Mouse (Mus musculus): ENCODE measurements around the gene Riox1.
"Not testable (repeated sequence)": the region's sequence is repeated elsewhere in the genome, so short reads cannot be mapped to it uniquely, and the experiment has no call there.

Riox1 gene

GRCm38 (mm10) chr12:83949043-83949442, 1.4 kb upstream of the Riox1 start:
- no peak for DNase-seq (ENCODE audit: extremely low spot score, low read depth, low spot score)

GRCm38 (mm10) chr12:83949776-83950492, 474 bp upstream of the Riox1 start:
- no peak for DNase-seq (ENCODE audit: extremely low spot score, low read depth, low spot score)

- DNase-seq (ENCODE audit: extremely low spot score, low read depth, low spot score): no peak
These were observed 663 bp downstream of the Riox1 start for GRCm38 (mm10) chr12:83950840-83951701.

- DNase-seq (ENCODE audit: extremely low spot score, low read depth, low spot score): no peak
These were observed 1.5 kb downstream of the Riox1 start for GRCm38 (mm10) chr12:83951711-83952575.

GRCm38 (mm10) chr12:83958278-83958677, 7.9 kb downstream of the Riox1 start:
- no peak for DNase-seq (ENCODE audit: extremely low spot score, low read depth, low spot score)

GRCm38 (mm10) chr12:83965235-83965634, 14.8 kb downstream of the Riox1 start:
- DNase-seq (ENCODE audit: extremely low spot score, low read depth, low spot score): no peak

GRCm38 (mm10) chr12:83972117-83972516, 21.7 kb downstream of the Riox1 start:
- no peak for DNase-seq (ENCODE audit: extremely low spot score, low read depth, low spot score)

DNA sequence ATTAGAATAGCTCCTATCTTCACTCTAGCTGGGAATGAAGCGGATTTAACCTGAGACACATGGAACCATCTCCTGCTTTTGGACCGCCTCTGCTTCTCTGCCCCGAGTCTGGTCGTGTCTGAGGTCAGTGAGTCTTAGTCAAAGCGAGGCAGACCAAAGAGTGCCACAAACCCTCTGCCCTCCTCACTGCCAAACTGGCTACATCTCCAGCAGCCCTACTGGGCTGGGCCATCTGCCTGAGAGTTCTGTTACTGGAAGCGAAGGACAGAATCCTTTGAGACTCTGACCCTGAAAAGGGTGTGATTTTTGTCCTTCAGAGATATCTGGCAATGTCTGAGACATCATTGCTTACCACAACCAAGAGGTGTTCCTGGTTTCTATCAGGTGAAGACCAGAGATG, 28.5 kb downstream of the Riox1 start:
- no peak for DNase-seq (ENCODE audit: extremely low spot score, low read depth, low spot score)

DNA sequence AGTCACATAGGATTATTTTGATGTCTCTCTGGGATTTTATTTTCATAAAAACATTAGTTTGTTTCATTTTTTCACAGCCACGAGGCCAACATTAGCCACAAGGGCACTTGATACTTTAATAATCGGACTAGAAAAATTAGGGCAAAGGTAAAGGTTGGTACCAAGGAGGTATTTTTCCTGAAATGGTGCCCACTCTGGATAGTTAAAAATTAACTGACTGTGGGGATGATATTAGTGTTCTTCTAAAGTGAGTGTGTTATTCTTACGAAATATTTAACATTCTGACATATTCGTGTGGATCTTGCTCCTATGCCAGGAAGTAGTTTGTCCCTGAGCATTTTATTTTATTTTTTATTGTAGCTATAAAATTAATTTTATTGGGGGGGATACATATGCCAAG, 31.2 kb downstream of the Riox1 start:
- no peak for DNase-seq (ENCODE audit: extremely low spot score, low read depth, low spot score)

DNA sequence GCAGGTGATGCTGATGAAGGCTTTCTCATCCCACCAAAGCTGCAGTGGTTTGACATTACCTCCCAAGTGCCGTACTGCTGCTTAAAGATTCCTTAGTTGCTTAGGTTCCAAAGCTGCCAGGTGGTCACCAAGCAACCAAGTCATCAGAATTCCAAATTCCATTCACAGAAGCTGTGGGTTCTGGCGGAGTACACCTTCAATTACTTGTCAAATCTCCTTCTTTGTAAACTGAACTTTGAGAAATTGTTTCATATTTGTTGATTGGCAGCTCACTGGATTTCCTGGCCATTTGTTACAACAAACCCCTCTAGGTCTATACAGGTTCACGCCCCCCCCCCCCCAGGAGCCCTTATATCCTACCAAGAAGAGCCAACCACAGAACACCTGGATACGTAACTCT, 34.3 kb downstream of the Riox1 start, which contains the start of gene Heatr4:
Heatr4 (minus strand) TSS at position 101 of the 400 bp plus-strand sequence.
- DNase-seq (ENCODE audit: extremely low spot score, low read depth, low spot score): no peak

DNA sequence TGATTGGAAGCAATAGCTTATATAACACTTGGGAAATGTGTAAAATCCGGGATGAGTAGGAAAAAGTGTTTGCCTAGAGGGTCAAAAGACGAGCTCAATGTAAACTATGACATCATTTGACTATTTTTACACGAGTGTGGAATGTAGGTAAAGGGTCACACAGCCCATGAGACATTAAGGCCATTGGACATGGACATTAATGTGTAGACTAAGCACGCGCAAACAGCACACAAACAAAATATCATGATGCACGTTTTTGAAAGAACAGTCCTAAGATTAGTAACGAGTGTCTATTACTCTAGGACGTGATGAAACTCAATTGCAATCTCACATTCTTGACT, 36.8 kb downstream of the Riox1 start:
- DNase-seq (ENCODE audit: extremely low spot score, low read depth, low spot score): no peak

- peak; percentile 56 for DNase-seq (ENCODE audit: extremely low spot score, low read depth, low spot score)
These were observed 37.4 kb downstream of the Riox1 start, which contains the start of gene Acot2 for GRCm38 (mm10) chr12:83987583-83988441. Acot2 (plus strand) TSS chr12:83987861.

GRCm38 (mm10) chr12:83988483-83988882, 38.1 kb downstream of the Riox1 start:
- DNase-seq (ENCODE audit: extremely low spot score, low read depth, low spot score): no peak

GRCm38 (mm10) chr12:83989378-83989777, 39.0 kb downstream of the Riox1 start:
- no peak for DNase-seq (ENCODE audit: extremely low spot score, low read depth, low spot score)

DNA sequence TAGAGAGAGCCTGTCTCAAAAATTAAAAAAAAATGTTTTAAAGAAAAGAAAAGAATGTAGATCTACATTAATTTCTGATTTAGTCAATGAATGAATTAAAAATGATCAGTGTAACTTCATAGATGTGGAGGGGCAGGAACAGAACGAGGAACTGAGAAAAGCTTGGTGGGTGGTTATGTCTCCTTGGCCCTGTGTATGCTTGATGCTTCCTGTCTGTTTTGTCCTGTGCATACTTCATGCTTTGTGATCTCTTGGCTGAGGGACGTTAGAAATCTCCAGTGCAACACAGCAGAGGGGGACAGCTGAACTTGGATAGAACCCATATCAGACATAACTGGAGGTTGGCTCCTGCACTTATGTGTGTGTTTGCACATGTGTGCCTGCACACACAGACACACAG, 46.8 kb downstream of the Riox1 start:
- no peak for DNase-seq (ENCODE audit: extremely low spot score, low read depth, low spot score)

GRCm38 (mm10) chr12:83998341-83999107, 48.1 kb downstream of the Riox1 start:
- DNase-seq (ENCODE audit: extremely low spot score, low read depth, low spot score): no peak

GRCm38 (mm10) chr12:83999237-83999636, 48.8 kb downstream of the Riox1 start:
- DNase-seq (ENCODE audit: extremely low spot score, low read depth, low spot score): not testable (repeated sequence)

- no peak for DNase-seq (ENCODE audit: extremely low spot score, low read depth, low spot score)
These were observed 50.0 kb downstream of the Riox1 start for GRCm38 (mm10) chr12:84000418-84000817.

Measured in hindlimb bud, embryonic 11.5 days (tissue).